Mouse (Mus musculus): ENCODE measurements around the gene Gcnt4. TPM values are rescaled to one million over a fixed set of nuclear protein-coding genes. Genes with fewer than 3 reads are reported as not detected.

Gcnt4 gene
- polyA plus RNA-seq, 1 experiment from 2014 or later: 1.8 TPM

DNA sequence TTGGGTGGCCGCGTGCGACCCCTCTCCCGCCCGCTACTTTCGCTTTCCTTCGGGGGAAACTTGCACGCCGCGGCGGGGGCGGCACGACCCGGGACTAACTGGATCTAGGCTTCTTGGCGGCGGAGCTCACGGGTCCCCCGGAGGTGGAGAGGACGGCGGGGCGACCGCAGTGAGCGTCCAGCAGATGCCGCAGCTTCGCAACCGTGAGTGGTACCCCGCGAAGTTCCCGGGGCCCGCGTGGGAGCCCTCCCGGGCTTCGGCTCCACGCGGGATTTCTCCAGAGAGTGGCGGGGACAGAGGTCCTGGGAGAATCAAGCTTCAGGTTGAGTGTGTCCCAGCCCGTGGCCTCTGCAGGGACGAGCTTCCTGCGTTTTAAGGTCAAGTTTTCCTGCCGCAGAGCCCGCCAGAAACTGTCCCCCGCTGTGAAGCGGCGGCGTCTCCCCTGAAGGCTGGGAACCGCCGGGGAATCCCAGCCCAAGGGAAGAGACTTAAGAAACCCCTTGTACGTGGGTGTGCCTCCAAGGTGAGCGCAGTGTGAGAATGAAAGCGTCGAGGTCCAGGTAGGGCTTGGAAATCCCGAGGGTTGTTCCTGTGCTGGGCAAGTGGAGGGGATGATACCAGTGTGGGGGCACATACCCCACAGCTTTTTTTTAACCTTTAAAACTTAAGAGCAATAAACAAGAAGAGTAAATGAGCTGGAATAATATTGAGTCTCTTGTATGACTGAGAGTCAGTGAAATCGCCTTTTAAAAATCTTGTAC is 676 bp downstream of the Gcnt4 start:
- no peaks in the 10 kb centered on the region for H3K9me3 ChIP-seq (replicated peaks; ENCODE audit: control insufficient read depth, low read length)
- ATAC-seq (ENCODE audit: insufficient read depth, low FRiP score): peak; percentile 23; the same call in 1 of the 2 replicates
- peak overlapping the region; percentile 84 for H3K4me3 ChIP-seq (replicated peaks; ENCODE audit: low read length)
- no peaks in the 10 kb centered on the region for H3K36me3 ChIP-seq (ENCODE audit: control insufficient read depth, insufficient read depth, low read length)
- H3K27me3 ChIP-seq (ENCODE audit: control insufficient read depth, insufficient read depth, low read length): peaks cover 10% of the 10 kb centered on the region
- H3K4me1 ChIP-seq (ENCODE audit: control insufficient read depth, insufficient read depth, low read length): no peaks in the 10 kb centered on the region; the same call in 1 of the 2 replicates
- peak overlapping the region; percentile 23; the same call in 1 of the 2 replicates for H3K27ac ChIP-seq (ENCODE audit: low read length)
- H3K9ac ChIP-seq (ENCODE audit: low read length): peak overlapping the region; percentile 76
- H3K4me2 ChIP-seq (ENCODE audit: low read depth, low read length): peak overlapping the region; percentile 99
- WGBS: 1% methylated on average over 53 of the region's 53 CpGs

DNA sequence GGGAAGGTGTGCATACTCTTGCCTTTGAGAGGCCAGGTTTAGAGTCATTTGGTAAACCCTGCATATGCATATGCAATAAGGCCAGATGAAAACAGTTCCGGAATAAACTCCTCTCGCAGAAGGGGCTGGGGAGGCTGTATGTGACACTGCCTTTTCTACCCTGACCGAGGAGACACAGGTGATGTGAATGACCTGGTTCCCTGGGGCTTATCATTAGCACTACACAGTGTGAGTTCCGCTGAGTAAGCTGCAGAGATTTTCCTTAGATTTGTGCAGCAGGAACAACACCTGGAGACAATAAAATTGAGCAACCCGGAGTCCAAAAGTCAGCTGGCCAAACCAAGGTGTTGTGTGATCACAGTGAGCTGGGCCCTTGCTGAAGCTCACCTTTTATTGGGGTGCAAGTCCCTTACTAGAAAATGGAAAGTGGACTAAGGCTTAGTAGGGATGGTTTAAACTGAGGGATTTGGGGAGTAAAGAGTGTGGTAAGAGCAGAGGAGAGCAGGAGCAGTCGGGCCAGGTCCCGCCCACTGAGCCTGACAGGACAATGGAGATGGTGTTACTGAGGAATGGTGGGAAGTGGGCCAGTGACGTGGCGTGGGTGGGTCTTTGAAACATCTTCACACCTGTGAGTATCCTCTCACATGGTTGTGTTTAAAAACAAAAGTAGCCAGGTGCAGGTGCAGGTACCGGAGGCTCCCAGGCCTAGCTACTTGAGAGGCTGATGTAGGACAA is 1.7 kb downstream of the Gcnt4 start:
- ATAC-seq (ENCODE audit: insufficient read depth, low FRiP score): no peak
- Histone ChIP-seq H3K4me2 (ENCODE audit: low read depth, low read length) (peak overlapping the region; percentile 99), H3K27me3 (ENCODE audit: control insufficient read depth, insufficient read depth, low read length) (peaks cover 10% of the 10 kb centered on the region), H3K27ac (ENCODE audit: low read length) (no peak overlapping the region), H3K9me3 (replicated peaks; ENCODE audit: control insufficient read depth, low read length) (no peaks in the 10 kb centered on the region), H3K9ac (ENCODE audit: low read length) (no peak overlapping the region), H3K4me3 (replicated peaks; ENCODE audit: low read length) (peak overlapping the region; percentile 84; the same call in 1 of the 2 replicates), H3K4me1 (ENCODE audit: control insufficient read depth, insufficient read depth, low read length) (no peaks in the 10 kb centered on the region; the same call in 1 of the 2 replicates), H3K36me3 (ENCODE audit: control insufficient read depth, insufficient read depth, low read length) (no peaks in the 10 kb centered on the region)
- WGBS: 53% methylated on average over 10 of the region's 10 CpGs

DNA sequence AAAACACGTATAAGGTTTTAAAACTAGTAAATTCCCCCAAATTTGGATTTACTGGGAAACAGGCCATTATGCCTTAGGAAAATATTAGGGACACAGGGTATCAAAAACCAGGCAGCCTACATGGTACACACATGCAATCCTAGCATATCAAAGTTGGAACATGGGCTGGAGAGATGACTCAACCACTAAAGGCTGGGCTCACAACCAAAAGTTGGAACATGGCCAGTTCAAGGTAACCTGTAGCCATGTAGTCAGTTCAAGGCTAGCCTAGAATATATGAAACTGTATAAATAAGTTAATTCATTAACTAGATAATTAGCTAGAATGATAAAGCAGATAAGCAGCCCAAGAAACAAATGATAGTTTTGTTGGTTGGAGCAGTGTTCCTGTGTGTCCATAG is 3.3 kb downstream of the Gcnt4 start:
- no peak overlapping the region for H3K27ac ChIP-seq (ENCODE audit: low read length)
- no peak overlapping the region for H3K9ac ChIP-seq (ENCODE audit: low read length)
- no peaks in the 10 kb centered on the region for H3K9me3 ChIP-seq (replicated peaks; ENCODE audit: control insufficient read depth, low read length)
- H3K4me1 ChIP-seq (ENCODE audit: control insufficient read depth, insufficient read depth, low read length): no peaks in the 10 kb centered on the region; the same call in 1 of the 2 replicates
- H3K4me3 ChIP-seq (replicated peaks; ENCODE audit: low read length): no peak overlapping the region
- peaks cover 10% of the 10 kb centered on the region for H3K27me3 ChIP-seq (ENCODE audit: control insufficient read depth, insufficient read depth, low read length)
- no peak for ATAC-seq (ENCODE audit: insufficient read depth, low FRiP score)
- H3K36me3 ChIP-seq (ENCODE audit: control insufficient read depth, insufficient read depth, low read length): no peaks in the 10 kb centered on the region
- H3K4me2 ChIP-seq (ENCODE audit: low read depth, low read length): no peak overlapping the region
- 100% methylated on average over 1 of the region's 1 CpGs for WGBS

DNA sequence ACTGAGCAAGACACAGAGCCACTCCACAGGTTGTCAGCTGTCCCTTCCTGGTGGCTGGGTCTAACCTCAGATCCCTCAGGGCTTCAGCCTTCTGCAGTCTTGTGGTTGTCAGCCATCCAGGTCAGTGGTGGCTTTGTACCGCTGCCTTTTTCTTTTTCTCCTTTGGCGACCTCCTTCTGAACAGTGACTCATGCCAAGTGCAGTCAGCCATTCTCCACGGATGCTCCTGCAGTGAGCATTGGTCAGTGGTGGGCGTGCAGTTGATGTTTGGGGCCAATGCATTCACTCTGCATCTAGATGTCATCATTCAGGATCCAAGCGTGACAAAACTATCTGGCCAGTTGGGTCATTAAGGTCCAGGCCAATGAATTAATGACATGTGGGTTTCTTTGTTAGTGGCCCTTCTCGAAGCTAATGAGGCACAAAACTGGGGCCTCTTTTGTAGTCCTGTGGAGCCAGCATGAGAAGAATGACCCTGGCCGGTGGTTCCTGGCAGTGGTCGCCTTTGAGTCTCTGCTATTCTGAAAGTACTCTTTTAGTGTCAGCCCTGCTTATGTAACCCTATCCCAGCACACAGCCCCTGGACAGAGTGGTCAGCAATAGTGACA is 4.0 kb downstream of the Gcnt4 start:
- Histone ChIP-seq H3K9ac (ENCODE audit: low read length) (no peak overlapping the region), H3K4me2 (ENCODE audit: low read depth, low read length) (no peak overlapping the region), H3K27me3 (ENCODE audit: control insufficient read depth, insufficient read depth, low read length) (peaks cover 10% of the 10 kb centered on the region), H3K36me3 (ENCODE audit: control insufficient read depth, insufficient read depth, low read length) (no peaks in the 10 kb centered on the region), H3K9me3 (replicated peaks; ENCODE audit: control insufficient read depth, low read length) (no peaks in the 10 kb centered on the region), H3K4me1 (ENCODE audit: control insufficient read depth, insufficient read depth, low read length) (no peaks in the 10 kb centered on the region; the same call in 1 of the 2 replicates), H3K27ac (ENCODE audit: low read length) (no peak overlapping the region), H3K4me3 (replicated peaks; ENCODE audit: low read length) (no peak overlapping the region)
- no peak for ATAC-seq (ENCODE audit: insufficient read depth, low FRiP score)
- 68% methylated on average over 8 of the region's 8 CpGs for WGBS

DNA sequence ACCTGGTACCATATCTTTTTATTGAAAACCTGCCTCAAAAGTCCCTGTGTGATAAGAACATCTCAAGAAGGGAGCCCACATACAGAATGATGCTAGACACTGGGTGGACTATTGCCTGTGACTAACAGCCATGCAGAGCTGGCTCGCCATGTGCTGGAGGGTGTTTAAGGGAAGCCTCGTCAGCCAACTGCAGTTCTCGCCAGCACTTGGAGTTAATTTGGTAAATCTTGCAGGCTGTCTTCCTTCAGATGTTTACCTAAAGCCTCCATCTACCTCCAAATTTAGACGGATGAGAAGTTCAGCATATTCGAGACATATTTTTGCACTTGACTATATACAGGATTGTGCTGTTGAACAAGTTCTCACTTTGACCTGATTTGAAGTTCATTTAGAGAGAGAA is 8.3 kb downstream of the Gcnt4 start:
- Histone ChIP-seq H3K9me3 (replicated peaks; ENCODE audit: control insufficient read depth, low read length) (no peaks in the 10 kb centered on the region), H3K36me3 (ENCODE audit: control insufficient read depth, insufficient read depth, low read length) (no peaks in the 10 kb centered on the region), H3K4me3 (replicated peaks; ENCODE audit: low read length) (no peak overlapping the region), H3K4me1 (ENCODE audit: control insufficient read depth, insufficient read depth, low read length) (no peaks in the 10 kb centered on the region), H3K27ac (ENCODE audit: low read length) (no peak overlapping the region), H3K27me3 (ENCODE audit: control insufficient read depth, insufficient read depth, low read length) (no peaks in the 10 kb centered on the region), H3K4me2 (ENCODE audit: low read depth, low read length) (no peak overlapping the region), H3K9ac (ENCODE audit: low read length) (no peak overlapping the region)
- WGBS: 71% methylated on average over 5 of the region's 5 CpGs
- no peak for ATAC-seq (ENCODE audit: insufficient read depth, low FRiP score)

DNA sequence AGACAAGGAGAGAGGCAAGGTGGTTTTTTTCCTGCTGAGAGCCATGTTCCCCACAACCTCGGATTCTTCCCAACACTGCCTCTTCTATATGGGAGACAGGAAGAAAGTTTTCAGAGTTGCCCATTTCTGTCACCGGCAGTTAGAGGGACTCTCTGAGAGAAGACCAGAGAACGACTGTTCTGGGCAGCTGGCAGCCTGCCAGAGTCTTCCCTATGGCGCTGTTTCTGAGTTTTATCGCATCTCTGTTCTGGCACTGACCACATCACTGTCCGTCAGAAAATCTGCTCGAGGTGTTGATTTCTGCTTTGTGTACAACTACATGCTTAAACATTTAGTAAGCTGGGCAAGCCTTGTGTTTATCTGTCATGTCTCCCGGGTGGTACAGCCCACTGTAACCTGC is 8.9 kb downstream of the Gcnt4 start:
- no peaks in the 10 kb centered on the region for H3K36me3 ChIP-seq (ENCODE audit: control insufficient read depth, insufficient read depth, low read length)
- ATAC-seq (ENCODE audit: insufficient read depth, low FRiP score): no peak
- WGBS: 42% methylated on average over 8 of the region's 8 CpGs

DNA sequence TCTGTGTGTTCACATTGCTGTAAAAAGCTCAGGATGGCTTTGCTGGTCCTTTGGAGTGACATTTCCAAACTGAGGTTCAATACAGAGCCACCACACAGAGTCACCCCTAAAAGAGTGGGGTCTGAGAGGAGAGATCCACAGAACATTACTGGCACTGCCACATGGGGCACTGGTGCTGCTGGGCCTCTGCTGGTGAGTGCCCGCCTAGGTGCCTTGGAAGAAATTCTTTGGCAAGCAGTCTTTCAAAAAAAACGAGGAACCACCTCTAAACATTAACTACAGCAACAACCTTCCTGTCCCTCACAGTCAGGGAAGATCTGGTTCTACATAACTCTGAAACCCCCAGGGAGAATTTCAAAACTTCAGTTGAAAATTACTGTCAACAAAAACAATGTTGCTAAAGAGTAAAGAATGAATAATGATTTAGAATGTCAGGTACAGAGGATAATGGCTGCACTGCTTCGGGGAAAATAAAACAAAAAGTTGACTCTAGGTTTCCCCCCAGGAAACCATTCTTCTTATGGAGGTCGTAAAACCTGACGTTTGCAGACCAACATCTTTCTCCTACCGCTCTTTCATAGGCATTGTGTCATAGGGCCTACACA is 11.8 kb downstream of the Gcnt4 start:
- no peak overlapping the region for H3K4me3 ChIP-seq (replicated peaks; ENCODE audit: low read length)
- no peak overlapping the region for H3K4me2 ChIP-seq (ENCODE audit: low read depth, low read length)
- WGBS: 54% methylated on average over 6 of the region's 6 CpGs
- H3K27me3 ChIP-seq (ENCODE audit: control insufficient read depth, insufficient read depth, low read length): no peaks in the 10 kb centered on the region
- H3K9ac ChIP-seq (ENCODE audit: low read length): no peak overlapping the region
- no peak for ATAC-seq (ENCODE audit: insufficient read depth, low FRiP score)
- H3K27ac ChIP-seq (ENCODE audit: low read length): no peak overlapping the region
- H3K4me1 ChIP-seq (ENCODE audit: control insufficient read depth, insufficient read depth, low read length): no peaks in the 10 kb centered on the region
- H3K36me3 ChIP-seq (ENCODE audit: control insufficient read depth, insufficient read depth, low read length): no peaks in the 10 kb centered on the region
- H3K9me3 ChIP-seq (replicated peaks; ENCODE audit: control insufficient read depth, low read length): no peaks in the 10 kb centered on the region

More for the DNA sequence above, 8.9 kb downstream of the Gcnt4 start:
- Histone ChIP-seq H3K27ac (ENCODE audit: low read length) (no peak overlapping the region), H3K27me3 (ENCODE audit: control insufficient read depth, insufficient read depth, low read length) (no peaks in the 10 kb centered on the region), H3K9ac (ENCODE audit: low read length) (no peak overlapping the region), H3K4me3 (replicated peaks; ENCODE audit: low read length) (no peak overlapping the region), H3K4me1 (ENCODE audit: control insufficient read depth, insufficient read depth, low read length) (no peaks in the 10 kb centered on the region), H3K9me3 (replicated peaks; ENCODE audit: control insufficient read depth, low read length) (no peaks in the 10 kb centered on the region), H3K4me2 (ENCODE audit: low read depth, low read length) (no peak overlapping the region)

DNA sequence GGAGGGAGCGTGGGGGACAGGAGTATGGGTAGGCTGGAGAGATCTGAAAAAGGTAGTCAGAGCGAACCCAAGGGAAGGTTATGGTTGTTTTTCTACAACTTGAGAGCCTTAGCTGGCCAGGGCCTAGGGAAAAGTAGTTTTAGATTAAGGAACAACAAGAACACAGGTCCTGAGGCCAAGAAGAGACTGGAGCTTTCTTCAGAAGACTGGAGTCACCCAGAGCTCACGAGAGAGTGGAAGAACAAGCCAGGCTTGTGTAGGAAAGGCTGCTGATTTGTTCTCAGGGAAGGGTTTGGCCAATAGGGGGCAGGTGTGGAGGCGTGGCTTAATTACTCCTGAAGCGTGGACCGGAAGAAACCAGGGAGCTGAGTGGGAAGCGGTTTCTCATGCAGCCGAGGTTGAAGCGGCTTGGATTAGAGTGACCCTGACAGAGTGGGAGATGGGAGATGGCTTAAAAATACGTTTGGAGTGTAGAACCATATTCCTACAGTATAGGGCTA is 12.6 kb downstream of the Gcnt4 start:
- no peak for ATAC-seq (ENCODE audit: insufficient read depth, low FRiP score)
- WGBS: 71% methylated on average over 10 of the region's 10 CpGs
- no peak overlapping the region for H3K27ac ChIP-seq (ENCODE audit: low read length)

More for the DNA sequence above, 12.6 kb downstream of the Gcnt4 start:
- no peaks in the 10 kb centered on the region for H3K4me1 ChIP-seq (ENCODE audit: control insufficient read depth, insufficient read depth, low read length)
- H3K9ac ChIP-seq (ENCODE audit: low read length): no peak overlapping the region
- no peak overlapping the region for H3K4me3 ChIP-seq (replicated peaks; ENCODE audit: low read length)
- no peak overlapping the region for H3K4me2 ChIP-seq (ENCODE audit: low read depth, low read length)
- H3K36me3 ChIP-seq (ENCODE audit: control insufficient read depth, insufficient read depth, low read length): no peaks in the 10 kb centered on the region
- H3K27me3 ChIP-seq (ENCODE audit: control insufficient read depth, insufficient read depth, low read length): no peaks in the 10 kb centered on the region
- H3K9me3 ChIP-seq (replicated peaks; ENCODE audit: control insufficient read depth, low read length): no peaks in the 10 kb centered on the region

Data from stomach, embryonic 16.5 days (tissue).